Mouse (Mus musculus): Measurements from ENCODE around the gene Ica1l. TPM values are rescaled to one million over a fixed set of nuclear protein-coding genes. Genes with fewer than 3 reads are reported as not detected.

Ica1l gene
- polyA plus RNA-seq (2015; fragmentation: Nextera tagmentation; extraction: Ambion mirVana) = 53.9 and 59.0 TPM in 2 replicates

GRCm38 (mm10) chr1:60042796-60043469 lies at the start of gene Ica1l:
TSS of gene Ica1l (minus strand) at chr1:60043184.

Other genes with a start within 250 kb of the Ica1l start
- 25.9 and 26.9 TPM in 2 replicates for gene Fam117b, start 130.2 kb downstream of the Ica1l start, polyA plus RNA-seq (2015; fragmentation: Nextera tagmentation; extraction: Ambion mirVana)
- 6.7 and 7.0 TPM in 2 replicates for gene Carf, start 55.1 kb upstream of the Ica1l start, polyA plus RNA-seq (2015; fragmentation: Nextera tagmentation; extraction: Ambion mirVana)
- 46.0 and 46.6 TPM in 2 replicates for gene Wdr12, start 55.5 kb upstream of the Ica1l start, polyA plus RNA-seq (2015; fragmentation: Nextera tagmentation; extraction: Ambion mirVana)
- gene Nbeal1, start 137.4 kb upstream of the Ica1l start, polyA plus RNA-seq (2015; fragmentation: Nextera tagmentation; extraction: Ambion mirVana) = 4.8 and 5.2 TPM in 2 replicates